Mouse (Mus musculus): ENCODE data around the gene Adam8.

Gene Adam8

GRCm38 (mm10) chr7:139992406-139992805 is at the start of gene Adam8:
Gene Adam8, minus strand, starts transcription at chr7:139992562.
- DNase-seq (ENCODE audit: low read depth), result peak; percentile 94

- no peak for DNase-seq (ENCODE audit: low read depth)
These were observed 44.8 kb upstream of the Adam8 start for GRCm38 (mm10) chr7:140037171-140037555.

GRCm38 (mm10) chr7:140036281-140037170 is 44.2 kb upstream of the Adam8 start, which contains the start of the genes Zfp511 and Tubgcp2:
Gene Zfp511, plus strand, starts transcription at chr7:140036391.
Gene Tubgcp2, minus strand, starts transcription at chr7:140036669.
- DNase-seq (ENCODE audit: low read depth), result peak; percentile 99

- peak; percentile 14 for DNase-seq (ENCODE audit: low read depth)
These were observed 43.1 kb upstream of the Adam8 start for GRCm38 (mm10) chr7:140035456-140035855.

- no peak for DNase-seq (ENCODE audit: low read depth)
These were observed 41.0 kb upstream of the Adam8 start for GRCm38 (mm10) chr7:140033386-140033785.

GRCm38 (mm10) chr7:140032366-140032765 is 40.0 kb upstream of the Adam8 start:
- no peak for DNase-seq (ENCODE audit: low read depth)

GRCm38 (mm10) chr7:140031771-140032170 is 39.4 kb upstream of the Adam8 start:
- no peak for DNase-seq (ENCODE audit: low read depth)

GRCm38 (mm10) chr7:140011336-140011735 is 19.0 kb upstream of the Adam8 start:
- DNase-seq (ENCODE audit: low read depth), result no peak

- DNase-seq (ENCODE audit: low read depth), result no peak
These were observed 15.4 kb upstream of the Adam8 start for GRCm38 (mm10) chr7:140007781-140008180.

GRCm38 (mm10) chr7:140006861-140007611 is 14.7 kb upstream of the Adam8 start:
- DNase-seq (ENCODE audit: low read depth), result no peak

GRCm38 (mm10) chr7:140004666-140005065 is 12.3 kb upstream of the Adam8 start:
- DNase-seq (ENCODE audit: low read depth), result no peak

- no peak for DNase-seq (ENCODE audit: low read depth)
These were observed 8.9 kb upstream of the Adam8 start for GRCm38 (mm10) chr7:140001086-140001740.

GRCm38 (mm10) chr7:139998691-139999350 is 6.5 kb upstream of the Adam8 start:
- DNase-seq (ENCODE audit: low read depth), result no peak

GRCm38 (mm10) chr7:139994676-139995075 is 2.3 kb upstream of the Adam8 start:
- peak; percentile 91 for DNase-seq (ENCODE audit: low read depth)

GRCm38 (mm10) chr7:139994202-139994601 is 1.8 kb upstream of the Adam8 start:
- no peak for DNase-seq (ENCODE audit: low read depth)

GRCm38 (mm10) chr7:139993532-139993931 is 1.2 kb upstream of the Adam8 start:
- DNase-seq (ENCODE audit: low read depth), result no peak

- no peak for DNase-seq (ENCODE audit: low read depth)
These were observed 1.4 kb downstream of the Adam8 start for GRCm38 (mm10) chr7:139990864-139991394.

GRCm38 (mm10) chr7:139988272-139988671 is 4.1 kb downstream of the Adam8 start:
- no peak for DNase-seq (ENCODE audit: low read depth)

GRCm38 (mm10) chr7:139984505-139984904 is 7.9 kb downstream of the Adam8 start:
- peak; percentile 90 for DNase-seq (ENCODE audit: low read depth)

- no peak for DNase-seq (ENCODE audit: low read depth)
These were observed 10.3 kb downstream of the Adam8 start for GRCm38 (mm10) chr7:139982058-139982457.

- peak; percentile 82 for DNase-seq (ENCODE audit: low read depth)
These were observed 11.6 kb downstream of the Adam8 start for GRCm38 (mm10) chr7:139980778-139981177.

Data from 416B (cell line).